Mouse (Mus musculus) stomach, embryonic 16.5 days (tissue): ENCODE measurements around the gene Il2rg. TPM values are rescaled to one million over a fixed set of nuclear protein-coding genes. Genes with fewer than 3 reads are reported as not detected.

ENCODE experiments used
- ATAC-seq: fragments of 200-750 bp; cut with Nextera tagmentation; 2 replicates; pipeline ENCODE4 v1.8.0; 2017; ENCODE audit warnings: moderate number of reproducible peaks, moderate TSS enrichment; ENCODE audit not compliant: insufficient read depth, low FRiP score
- H3K27ac ChIP-seq: fragments of 300-500 bp; sonication (generic); 2 replicates; pipeline ENCODE4 v1.5.1; 2014; ENCODE audit warnings: low read length
- H3K27me3 ChIP-seq: fragments of 300-500 bp; sonication (generic); 2 replicates; pipeline ENCODE4 v1.6.1; 2014; ENCODE audit warnings: low read length, control low read depth, mixed read lengths; ENCODE audit not compliant: control insufficient read depth, insufficient read depth
- H3K36me3 ChIP-seq: fragments of 300-500 bp; sonication (generic); 2 replicates; pipeline ENCODE4 v1.6.1; 2014; ENCODE audit warnings: low read length; ENCODE audit not compliant: control insufficient read depth, insufficient read depth
- H3K4me1 ChIP-seq: fragments of 300-500 bp; sonication (generic); 2 replicates; pipeline ENCODE4 v1.6.1; 2014; ENCODE audit warnings: low read length, control low read depth, mixed read lengths; ENCODE audit not compliant: control insufficient read depth, insufficient read depth
- H3K4me2 ChIP-seq: fragments of 300-500 bp; sonication (generic); 2 replicates; pipeline ENCODE4 v1.6.1; 2014; ENCODE audit warnings: low read depth, low read length, mixed read lengths
- H3K4me3 ChIP-seq: fragments of 300-500 bp; sonication (generic); replicated peaks from 2 replicates; pipeline ENCODE4 v1.5.1; 2014; ENCODE audit warnings: mild to moderate bottlenecking, low read length
- H3K9ac ChIP-seq: fragments of 300-500 bp; sonication (generic); 2 replicates; pipeline ENCODE4 v1.6.1; 2014; ENCODE audit warnings: low read length
- H3K9me3 ChIP-seq: fragments of 300-500 bp; sonication (generic); replicated peaks from 2 replicates; pipeline ENCODE4 v1.6.1; 2016; ENCODE audit warnings: low read length, control low read depth; ENCODE audit not compliant: control insufficient read depth
- WGBS: fragments of 180-500 bp; shearing (Covaris S2); extraction: QIAGEN DNeasy Blood & Tissue Kit; methylation state at CpG from one replicate; pipeline ENCODE4 v1.1.7; 2014; 5-methylcytosine and 5-hydroxymethylcytosine counted together
- polyA plus RNA-seq: library from polyadenylated mRNA; unstranded; fragments of >200 nt; fragmentation: Nextera tagmentation; extraction: Ambion mirVana; gene quantifications from 2 replicates; pipeline ENCODE4 v1.2.1, GENCODE M21; 2015

Il2rg gene
- polyA plus RNA-seq, 1 experiment from 2014 or later, result 12.6 TPM

DNA sequence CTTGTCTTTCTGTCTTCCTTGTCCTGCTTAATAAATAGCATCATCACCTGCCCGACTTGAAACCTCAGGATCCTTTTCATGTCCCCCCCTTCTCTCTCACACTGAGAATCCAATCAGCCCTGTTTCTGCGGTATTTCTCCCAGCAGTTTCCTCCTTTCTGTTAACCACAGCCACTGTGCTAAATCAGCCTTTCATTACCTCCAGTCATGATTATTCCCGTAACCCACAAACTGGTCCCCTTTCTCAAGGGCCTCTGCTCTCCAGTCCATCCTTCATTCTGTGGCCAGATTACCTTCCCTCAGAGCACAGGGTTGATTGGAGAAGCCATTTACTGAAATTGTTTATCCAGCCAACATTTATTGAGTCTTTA, 685 bp upstream of the Il2rg start, which contains the start of gene Gm20489:
Gene Gm20489 (minus strand): TSS at position 269 of the 370 bp plus-strand sequence.
- ATAC-seq, result no peak
- Histone ChIP-seq H3K4me2 (no peak within 1 kb of the TSS), H3K36me3 (no peaks in the 10 kb centered on the region), H3K27ac (no peak within 1 kb of the TSS), H3K4me1 (no peaks in the 10 kb centered on the region), H3K27me3 (peaks cover 6% of the 10 kb centered on the region; the same call in 1 of the 2 replicates), H3K4me3 (no peak within 1 kb of the TSS), H3K9me3 (no peaks in the 10 kb centered on the region), H3K9ac (no peak within 1 kb of the TSS)
- WGBS, result 41% methylated on average over 3 of the region's 3 CpGs

DNA sequence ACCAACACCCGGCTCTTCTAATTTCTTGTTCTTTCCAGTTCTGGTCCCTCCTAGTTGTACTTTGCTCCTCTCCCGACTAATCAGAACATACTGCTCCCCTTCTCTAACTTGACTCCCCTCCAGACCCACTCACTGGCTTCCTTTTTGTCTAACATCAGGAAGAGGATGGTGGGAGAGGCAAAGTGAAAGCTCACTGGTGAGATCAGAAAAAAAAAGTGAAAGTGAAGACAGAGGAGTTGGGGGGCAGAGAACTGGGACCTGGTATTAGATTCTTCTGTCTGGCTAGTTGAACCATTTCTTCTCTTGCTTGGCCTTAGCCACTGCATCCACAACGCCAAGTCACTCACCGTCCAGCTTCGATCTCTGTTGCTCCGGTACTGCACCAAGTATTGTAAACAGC, 1.4 kb downstream of the Il2rg start:
- no peak for ATAC-seq
- WGBS, result 84% methylated on average over 6 of the region's 6 CpGs

DNA sequence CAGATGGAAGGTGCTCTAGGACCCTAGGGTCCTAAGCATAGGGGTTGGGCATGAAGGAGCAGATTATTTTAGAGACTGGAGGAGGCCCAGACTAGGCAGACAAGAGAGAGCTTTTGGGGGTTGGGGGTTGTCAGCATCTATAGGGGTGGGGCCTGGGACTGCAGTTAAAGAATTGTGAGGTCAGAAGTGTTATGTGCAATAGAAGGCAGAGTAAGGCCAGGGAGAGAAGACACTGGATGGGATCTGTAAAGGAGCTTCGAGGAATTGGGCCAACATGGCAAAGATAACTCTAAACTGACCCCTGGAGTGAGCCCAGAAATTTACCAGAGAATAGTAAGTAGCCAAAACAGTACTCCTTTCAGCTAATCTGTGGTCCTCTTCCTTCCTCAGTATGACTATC, 4.2 kb downstream of the Il2rg start, which contains the start of gene Gm614:
Gene Gm614 (minus strand): TSS at position 101 of the 400 bp plus-strand sequence.
- ATAC-seq, result no peak
- Histone ChIP-seq H3K27ac (no peak within 1 kb of the TSS), H3K9ac (no peak within 1 kb of the TSS), H3K27me3 (peaks cover 6% of the 10 kb centered on the region; the same call in 1 of the 2 replicates), H3K36me3 (no peaks in the 10 kb centered on the region), H3K9me3 (no peaks in the 10 kb centered on the region), H3K4me3 (no peak within 1 kb of the TSS), H3K4me1 (no peaks in the 10 kb centered on the region), H3K4me2 (no peak within 1 kb of the TSS)
- 77% methylated on average over 1 of the region's 1 CpGs for WGBS

More for the DNA sequence above, 1.4 kb downstream of the Il2rg start:
- H3K4me3 ChIP-seq, result no peak overlapping the region
- H3K4me2 ChIP-seq, result no peak overlapping the region
- no peaks in the 10 kb centered on the region for H3K36me3 ChIP-seq
- H3K9me3 ChIP-seq, result no peaks in the 10 kb centered on the region
- no peaks in the 10 kb centered on the region for H3K4me1 ChIP-seq
- H3K27ac ChIP-seq, result no peak overlapping the region
- peaks cover 6% of the 10 kb centered on the region; the same call in 1 of the 2 replicates for H3K27me3 ChIP-seq
- no peak overlapping the region for H3K9ac ChIP-seq

- Histone ChIP-seq H3K27me3 (no peaks in the 10 kb centered on the region; the same call in 1 of the 2 replicates), H3K9ac (no peak overlapping the region), H3K27ac (peak overlapping the region; percentile 32; the same call in 1 of the 2 replicates), H3K4me1 (no peaks in the 10 kb centered on the region), H3K36me3 (no peaks in the 10 kb centered on the region), H3K9me3 (no peaks in the 10 kb centered on the region), H3K4me3 (no peak overlapping the region), H3K4me2 (no peak overlapping the region)
- ATAC-seq, result peak; percentile 76
- 32% methylated on average over 12 of the region's 13 CpGs for whole genome bisulfite sequencing
Measured at GRCm38 (mm10) chrX:101260441-101261325, 7.4 kb downstream of the Il2rg start.

- Histone ChIP-seq H3K4me1 (no peaks in the 10 kb centered on the region), H3K36me3 (no peaks in the 10 kb centered on the region), H3K9ac (no peak overlapping the region), H3K4me3 (no peak overlapping the region), H3K9me3 (no peaks in the 10 kb centered on the region), H3K27ac (no peak overlapping the region), H3K27me3 (no peaks in the 10 kb centered on the region; the same call in 1 of the 2 replicates), H3K4me2 (no peak overlapping the region)
- no peak for ATAC-seq
- WGBS, result 73% methylated on average over 13 of the region's 13 CpGs
Measured at GRCm38 (mm10) chrX:101256603-101257002, 11.5 kb downstream of the Il2rg start.

GRCm38 (mm10) chrX:101254740-101255139, 13.3 kb downstream of the Il2rg start:
- Histone ChIP-seq H3K4me3 (peak overlapping the region; percentile 60), H3K4me1 (no peaks in the 10 kb centered on the region), H3K36me3 (no peaks in the 10 kb centered on the region), H3K9me3 (no peaks in the 10 kb centered on the region), H3K27ac (peak overlapping the region; percentile 42), H3K27me3 (no peaks in the 10 kb centered on the region; the same call in 1 of the 2 replicates), H3K9ac (peak overlapping the region; percentile 72), H3K4me2 (peak overlapping the region; percentile 61)
- WGBS, result 18% methylated on average over 26 of the region's 26 CpGs
- peak; percentile 20; the same call in 1 of the 2 replicates for ATAC-seq

DNA sequence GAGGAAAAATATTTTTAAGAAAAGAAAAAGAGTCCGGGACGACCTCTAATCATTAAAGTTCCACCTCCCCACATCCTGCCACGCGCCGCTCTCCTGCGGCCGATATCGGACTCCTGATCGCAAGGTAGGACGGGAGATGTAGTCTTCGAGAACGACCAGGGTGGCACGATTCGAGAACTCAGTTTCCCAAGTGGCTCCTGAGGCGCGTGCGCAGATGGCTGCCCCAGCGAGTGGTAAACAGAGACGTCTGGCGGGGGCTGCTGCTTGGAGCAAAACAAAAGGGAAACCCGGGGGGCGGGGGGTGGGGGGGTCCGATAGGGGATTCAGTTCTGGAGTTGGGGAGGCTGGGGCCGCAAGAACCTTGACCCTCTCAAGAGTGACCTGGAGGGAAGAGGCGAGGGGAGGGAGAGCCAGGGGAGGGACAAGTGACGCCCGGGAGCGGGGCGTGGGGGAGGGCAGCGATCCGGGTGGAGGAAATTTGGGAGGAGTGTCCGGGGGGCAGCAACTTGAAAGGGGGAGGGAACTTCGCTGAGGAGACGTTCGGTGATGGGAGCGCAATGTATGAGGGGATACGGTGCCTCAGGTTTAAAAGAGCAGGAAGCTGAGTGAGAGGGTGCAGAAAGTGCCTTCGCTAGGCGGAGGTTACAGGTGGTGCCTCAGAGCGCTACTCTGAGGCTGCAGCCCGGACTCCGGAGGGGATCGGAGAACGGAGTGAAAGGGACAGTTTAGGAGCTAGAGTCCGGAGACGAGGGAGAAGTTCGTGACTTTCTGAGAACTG, 13.9 kb downstream of the Il2rg start, which contains the start of gene Foxo4:
Gene Foxo4 (plus strand): TSS at position 577 of the 778 bp plus-strand sequence.
- Histone ChIP-seq H3K9ac (peak within 1 kb of the TSS; percentile 72), H3K27me3 (no peaks in the 10 kb centered on the region; the same call in 1 of the 2 replicates), H3K4me1 (no peaks in the 10 kb centered on the region), H3K27ac (peak within 1 kb of the TSS; percentile 42), H3K4me2 (peak within 1 kb of the TSS; percentile 61), H3K9me3 (no peaks in the 10 kb centered on the region), H3K36me3 (no peaks in the 10 kb centered on the region), H3K4me3 (peak within 1 kb of the TSS; percentile 60)
- ATAC-seq, result peak; percentile 91
- WGBS, result 13% methylated on average over 47 of the region's 47 CpGs

DNA sequence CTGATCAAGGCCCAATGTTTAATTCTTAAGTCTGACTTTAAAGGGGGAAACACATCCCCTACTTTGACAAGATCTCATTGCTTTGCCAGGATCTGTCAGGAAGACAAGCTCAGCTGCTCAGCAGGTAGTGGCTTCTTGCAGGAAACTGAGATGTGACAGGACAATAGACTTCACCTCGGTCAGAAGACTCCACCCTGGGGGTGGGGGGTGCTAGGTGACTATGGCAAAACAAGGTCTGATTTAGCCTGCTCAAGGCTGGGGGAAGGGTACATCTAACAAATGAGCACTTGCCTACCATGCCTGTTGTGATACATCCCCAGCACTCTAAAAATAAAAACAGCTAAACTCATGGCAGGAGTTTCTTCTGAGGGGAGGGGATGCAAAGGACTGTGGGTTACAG, 23.0 kb downstream of the Il2rg start:
- Histone ChIP-seq H3K9ac (no peak overlapping the region), H3K4me2 (no peak overlapping the region), H3K36me3 (no peaks in the 10 kb centered on the region), H3K4me3 (no peak overlapping the region), H3K27me3 (no peaks in the 10 kb centered on the region), H3K4me1 (no peaks in the 10 kb centered on the region), H3K27ac (no peak overlapping the region), H3K9me3 (no peaks in the 10 kb centered on the region)
- 35% methylated on average over 1 of the region's 1 CpGs for WGBS
- no peak for ATAC-seq
